Mouse (Mus musculus): ENCODE results near the gene Gm21860.
"Not testable (repeated sequence)": the region's sequence is repeated elsewhere in the genome, so short reads cannot be mapped to it uniquely, and the experiment has no call there.

The Gm21860 gene

GRCm38 (mm10) chrY:90732101-90732542 is 22.5 kb downstream of the Gm21860 start:
- in situ Hi-C loops (cut with MboI), result not testable (repeated sequence)

- in situ Hi-C loops (cut with MboI), result not testable (repeated sequence)
Observed at GRCm38 (mm10) chrY:90731593-90731955, 23.0 kb downstream of the Gm21860 start.

DNA sequence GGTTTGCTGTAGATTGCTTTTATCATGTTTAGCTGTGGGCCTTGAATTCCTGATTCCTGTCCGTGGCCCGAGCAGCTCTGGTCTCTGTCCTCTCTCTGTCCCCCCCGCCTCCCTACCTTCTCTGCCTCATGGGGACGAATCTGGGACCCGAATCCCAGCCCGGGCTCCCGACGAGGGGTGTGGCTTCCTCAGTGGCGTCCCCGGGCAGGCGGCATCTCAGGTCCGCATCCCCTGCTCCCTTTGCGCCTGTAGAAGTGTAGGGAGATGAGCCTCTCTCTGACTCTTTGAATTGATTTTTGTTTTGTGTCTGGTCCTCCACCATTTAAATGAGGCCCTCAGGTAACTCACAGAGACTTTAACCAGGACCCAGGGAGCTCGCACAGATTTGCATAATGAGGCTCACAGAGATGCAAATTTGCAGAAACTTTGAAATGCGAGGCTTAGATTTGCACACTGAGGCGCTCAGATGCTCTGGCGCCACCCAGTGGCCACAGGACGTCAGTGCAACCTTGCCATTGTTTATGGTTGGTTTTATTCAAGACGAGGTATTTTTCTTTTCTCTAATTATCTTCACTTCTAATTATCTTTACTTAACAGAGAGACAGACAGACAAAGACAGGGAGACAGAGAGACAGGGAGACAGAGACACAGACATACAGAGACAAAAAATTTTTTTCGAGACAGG is 23.6 kb downstream of the Gm21860 start:
- in situ Hi-C loops (cut with MboI), result not testable (repeated sequence)

GRCm38 (mm10) chrY:90729816-90730303 is 24.8 kb downstream of the Gm21860 start:
- in situ Hi-C loops (cut with MboI), result not testable (repeated sequence)

- in situ Hi-C loops (cut with MboI), result not testable (repeated sequence)
Observed at GRCm38 (mm10) chrY:90728905-90729256, 25.7 kb downstream of the Gm21860 start.

DNA sequence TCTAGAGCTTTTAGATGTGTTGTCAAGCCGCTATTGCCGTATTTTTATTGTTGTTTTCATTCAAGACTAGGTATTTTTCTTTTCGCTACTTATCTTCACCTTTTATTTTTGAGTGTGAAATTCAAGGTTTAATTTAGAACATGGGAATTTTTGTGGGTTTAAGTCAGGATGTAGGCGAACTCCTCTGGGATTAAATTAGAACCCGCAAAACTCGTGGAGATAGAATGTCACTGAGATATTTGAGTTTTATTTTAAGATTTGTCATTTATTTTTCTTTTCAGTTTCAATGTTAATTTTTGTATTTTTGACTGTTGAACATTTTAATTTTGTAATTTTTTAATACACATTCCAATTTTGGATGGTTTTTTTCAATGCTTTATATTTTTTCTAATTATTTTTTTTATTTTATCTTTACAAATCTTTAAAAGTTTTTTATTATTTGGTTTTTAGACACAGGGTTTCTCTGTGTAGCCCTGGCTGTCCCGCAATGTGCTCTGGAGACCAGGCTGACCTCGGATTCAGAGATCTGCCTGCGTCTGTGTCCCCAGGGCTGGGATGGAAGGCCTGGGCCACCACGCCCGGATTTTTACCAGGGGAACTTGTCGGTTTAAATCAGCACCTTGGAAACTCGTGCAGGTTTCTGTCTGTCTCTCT is 26.2 kb downstream of the Gm21860 start:
- in situ Hi-C loops (cut with MboI), result not testable (repeated sequence)

- in situ Hi-C loops (cut with MboI), result not testable (repeated sequence)
Observed at GRCm38 (mm10) chrY:90727121-90727908, 27.3 kb downstream of the Gm21860 start.

- in situ Hi-C loops (cut with MboI), result not testable (repeated sequence)
Observed at GRCm38 (mm10) chrY:90725701-90726451, 28.7 kb downstream of the Gm21860 start.

GRCm38 (mm10) chrY:90725166-90725565 is 29.5 kb downstream of the Gm21860 start:
- in situ Hi-C loops (cut with MboI), result not testable (repeated sequence)

- in situ Hi-C loops (cut with MboI), result not testable (repeated sequence)
Observed at GRCm38 (mm10) chrY:90724014-90724709, 30.5 kb downstream of the Gm21860 start.

DNA sequence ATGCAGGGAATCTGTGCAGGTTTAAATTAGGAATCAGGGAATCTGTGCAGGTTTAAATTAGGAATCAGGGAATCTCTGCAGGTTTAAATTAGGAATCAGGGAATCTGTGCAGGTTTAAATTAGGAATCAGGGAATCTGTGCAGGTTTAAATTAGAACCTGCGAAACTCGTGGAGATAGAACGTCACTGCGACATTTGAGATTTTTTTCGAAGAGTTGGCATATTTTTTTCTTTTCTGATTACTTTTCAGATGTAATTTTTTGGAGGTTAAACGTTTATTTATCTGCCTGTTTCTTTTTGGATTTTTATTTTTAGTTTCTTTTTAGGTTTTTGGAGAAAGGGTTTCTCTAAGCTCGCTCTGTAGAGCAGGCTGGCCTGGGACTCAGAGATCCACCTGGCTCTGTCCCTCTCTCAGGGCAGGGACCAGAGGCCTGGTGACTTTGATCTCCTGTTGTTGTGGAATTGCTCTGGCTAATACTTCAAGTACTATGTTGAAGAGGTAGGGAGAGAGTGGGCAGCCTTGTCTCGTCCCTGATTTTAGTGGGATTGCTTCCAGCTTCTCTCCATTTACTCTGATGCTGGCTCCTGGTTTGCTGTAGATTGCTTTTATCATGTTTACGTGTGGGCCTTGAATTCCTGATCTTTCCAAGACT is 31.2 kb downstream of the Gm21860 start:
- in situ Hi-C loops (cut with MboI), result not testable (repeated sequence)

DNA sequence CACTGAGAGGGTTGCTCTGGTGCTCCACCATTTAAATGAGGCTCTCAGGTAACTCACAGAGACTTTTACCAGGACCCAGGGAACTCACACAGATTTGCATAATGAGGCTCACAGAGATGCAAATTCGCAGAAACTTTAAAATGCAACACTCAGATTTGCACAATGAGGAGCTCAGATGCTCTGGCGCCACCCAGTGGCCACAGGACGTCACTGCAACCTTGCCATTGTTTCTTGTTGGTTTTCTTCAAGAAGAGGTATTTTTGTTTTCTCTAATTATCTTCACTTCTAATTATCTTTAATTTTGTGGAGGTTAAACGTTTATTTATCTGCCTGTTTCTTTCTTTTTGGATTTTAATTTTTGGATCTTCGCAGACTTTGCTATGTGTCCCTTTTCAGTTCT is 34.1 kb downstream of the Gm21860 start:
- in situ Hi-C loops (cut with MboI), result not testable (repeated sequence)

- in situ Hi-C loops (cut with MboI), result not testable (repeated sequence)
Observed at GRCm38 (mm10) chrY:90719403-90720232, 35.0 kb downstream of the Gm21860 start.

- in situ Hi-C loops (cut with MboI), result not testable (repeated sequence)
Observed at GRCm38 (mm10) chrY:90718583-90719402, 35.8 kb downstream of the Gm21860 start.

DNA sequence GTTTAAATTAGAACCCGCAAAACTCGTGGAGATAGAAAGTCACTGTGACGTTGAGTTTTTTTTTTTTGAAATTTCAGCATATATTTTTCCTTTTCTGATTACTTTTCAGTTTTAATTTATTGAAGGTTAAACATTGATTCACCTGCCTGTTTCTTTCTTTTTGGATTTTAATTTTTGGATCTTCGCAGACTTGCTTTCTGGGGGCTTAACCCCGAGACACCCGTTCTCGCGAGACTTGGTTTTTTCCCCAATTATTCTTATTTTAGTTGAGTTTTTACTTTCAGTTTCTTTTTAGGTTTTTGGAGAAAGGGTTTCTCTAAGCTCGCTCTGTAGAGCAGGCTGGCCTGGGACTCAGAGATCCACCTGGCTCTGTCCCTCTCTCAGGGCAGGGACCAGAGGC is 36.6 kb downstream of the Gm21860 start:
- in situ Hi-C loops (cut with MboI), result not testable (repeated sequence)

GRCm38 (mm10) chrY:90717496-90717895 is 37.1 kb downstream of the Gm21860 start:
- in situ Hi-C loops (cut with MboI), result not testable (repeated sequence)

Data from mature B cell (primary cell).